Mouse (Mus musculus) spleen, adult 10 weeks (tissue): ENCODE measurements around the gene Ms4a2. TPM values are rescaled to one million over a fixed set of nuclear protein-coding genes. Genes with fewer than 3 reads are reported as not detected.

Source experiments
- polyA plus RNA-seq: library from polyadenylated mRNA; stranded (reverse); fragments of 350-450 nt; fragmentation: Illumina TruSeq; extraction: RNeasy Lipid Tissue Mini Kit (QIAGEN cat#74804); gene quantifications from one replicate; pipeline ENCODE4 v1.2.3, GENCODE M21; 2015; ENCODE audit warnings: low replicate concordance; ENCODE audit not compliant: insufficient read depth

Gene Ms4a2
- 2.0 TPM for polyA plus RNA-seq

GRCm38 (mm10) chr19:11623551-11623950 lies at the start of gene Ms4a2:
Gene Ms4a2, minus strand, starts transcription at chr19:11623719.

DNA sequence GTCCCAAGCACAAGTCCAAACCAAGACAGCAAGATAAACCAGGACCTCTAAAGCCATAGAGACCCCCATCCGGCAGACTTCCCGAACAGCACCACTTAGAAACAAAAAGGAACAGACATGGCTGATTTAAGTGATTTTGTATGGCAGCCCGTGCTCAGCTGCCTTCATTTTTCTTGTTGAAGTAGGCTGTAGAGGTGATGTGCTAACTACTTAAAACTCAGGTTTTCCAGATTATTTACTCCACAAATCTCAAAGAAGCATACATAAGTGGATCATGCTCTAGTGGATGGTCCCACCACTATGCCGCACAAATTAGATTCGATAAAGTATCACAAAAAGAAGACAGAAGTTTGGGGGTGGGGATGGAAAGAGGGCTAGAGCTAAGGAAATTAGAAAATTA lies 36.9 kb upstream of the Ms4a2 start, which contains the start of gene Oosp2:
TSS of gene Oosp2 (minus strand) at position 101 of the 400 bp plus-strand sequence.

GRCm38 (mm10) chr19:11640732-11641131 lies 17.2 kb upstream of the Ms4a2 start, which contains the start of gene Ms4a3:
Gene Ms4a3, minus strand, starts transcription at chr19:11640851.

DNA sequence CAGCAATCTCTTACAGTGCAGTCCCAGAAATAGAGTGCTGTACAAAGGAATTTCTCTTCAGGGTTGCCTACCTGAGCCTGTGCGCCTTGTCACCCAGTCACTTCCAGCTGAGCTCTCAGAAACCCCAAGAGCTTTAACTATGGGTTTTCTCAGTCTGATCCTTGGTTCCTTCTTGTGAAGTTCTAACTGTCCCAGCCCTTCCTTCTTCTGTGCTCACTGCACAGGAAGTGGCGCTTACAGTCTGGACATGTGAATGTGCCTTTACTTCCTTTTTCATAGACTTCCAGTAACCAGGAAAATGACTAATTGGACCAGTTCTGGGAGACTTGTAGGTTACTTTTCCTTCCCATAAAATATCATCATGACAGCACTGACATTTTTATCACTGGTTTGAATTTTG lies 18.9 kb downstream of the Ms4a2 start, which contains the start of gene Ms4a6d:
TSS of gene Ms4a6d (minus strand) at position 247 of the 400 bp plus-strand sequence.

Other genes starting within 250 kb of the Ms4a2 start
- gene Ms4a4a, start 248.2 kb downstream of the Ms4a2 start, polyA plus RNA-seq, result 8.1 TPM
- 282 TPM for gene Ms4a4c, start 218.9 kb downstream of the Ms4a2 start, polyA plus RNA-seq
- 535 TPM for gene Ms4a4b, start 180.2 kb downstream of the Ms4a2 start, polyA plus RNA-seq
- gene Ms4a6c, start 154.4 kb downstream of the Ms4a2 start, polyA plus RNA-seq, result 131 TPM
- gene Gm8369, start 137.8 kb downstream of the Ms4a2 start, polyA plus RNA-seq, result 245 TPM
- gene Ms4a6b, start 107.2 kb downstream of the Ms4a2 start, polyA plus RNA-seq, result 285 TPM
- gene Ms4a4d, start 86.9 kb downstream of the Ms4a2 start, polyA plus RNA-seq, result 25.1 TPM
- gene Ms4a6d, start 18.9 kb downstream of the Ms4a2 start, polyA plus RNA-seq, result 11.1 TPM
- 0.83 TPM for gene Ms4a3, start 17.1 kb upstream of the Ms4a2 start, polyA plus RNA-seq
- 1.3 TPM for gene Oosp2, start 36.8 kb upstream of the Ms4a2 start, polyA plus RNA-seq
- 8.4 TPM for gene Oosp1, start 67.4 kb upstream of the Ms4a2 start, polyA plus RNA-seq
- gene Oosp3, start 73.3 kb upstream of the Ms4a2 start, polyA plus RNA-seq, result not detected
- not detected for gene Gif, start 123.8 kb upstream of the Ms4a2 start, polyA plus RNA-seq
- gene Mrpl16, start 146.7 kb upstream of the Ms4a2 start, polyA plus RNA-seq, result 31.9 TPM
- 7.6 TPM for gene Stx3, start 195.7 kb upstream of the Ms4a2 start, polyA plus RNA-seq
- gene Olfr1417, start 215.5 kb upstream of the Ms4a2 start, polyA plus RNA-seq, result not detected
- not detected for gene Olfr1418, start 237.3 kb upstream of the Ms4a2 start, polyA plus RNA-seq